Mouse (Mus musculus) embryonic facial prominence, embryonic 12.5 days (tissue): ENCODE data around the gene Gm17571. TPM values are rescaled to one million over a fixed set of nuclear protein-coding genes. Genes with fewer than 3 reads are reported as not detected.

ENCODE experiments used
- ATAC-seq: fragments of 200-750 bp; cut with Nextera tagmentation; 2 replicates; pipeline ENCODE4 v1.8.0; 2017; ENCODE audit not compliant: insufficient number of reproducible peaks, insufficient read depth, low FRiP score, low TSS enrichment
- H3K27ac ChIP-seq: fragments of 300-500 bp; sonication (generic); 2 replicates; pipeline ENCODE4 v1.5.1; 2016; ENCODE audit warnings: mild to moderate bottlenecking
- H3K27me3 ChIP-seq: fragments of 300-500 bp; sonication (generic); 2 replicates; pipeline ENCODE4 v1.6.1; 2016; ENCODE audit warnings: mild to moderate bottlenecking, moderate library complexity
- H3K36me3 ChIP-seq: fragments of 300-500 bp; sonication (generic); 2 replicates; pipeline ENCODE4 v1.6.1; 2016; ENCODE audit warnings: mild to moderate bottlenecking
- H3K4me1 ChIP-seq: fragments of 300-500 bp; sonication (generic); 2 replicates; pipeline ENCODE4 v1.6.1; 2016
- H3K4me2 ChIP-seq: fragments of 300-500 bp; sonication (generic); replicated peaks from 2 replicates; pipeline ENCODE4 v1.6.1; 2016; ENCODE audit warnings: mild to moderate bottlenecking, moderate library complexity
- H3K4me3 ChIP-seq: fragments of 300-500 bp; sonication (generic); 2 replicates; pipeline ENCODE4 v1.5.1; 2016; ENCODE audit warnings: mild to moderate bottlenecking
- H3K9ac ChIP-seq: fragments of 300-500 bp; sonication (generic); 2 replicates; pipeline ENCODE4 v1.6.1; 2016; ENCODE audit warnings: mild to moderate bottlenecking, moderate library complexity
- H3K9me3 ChIP-seq: fragments of 300-500 bp; sonication (generic); 2 replicates; pipeline ENCODE4 v1.6.1; 2016; ENCODE audit warnings: mild to moderate bottlenecking, moderate library complexity
- WGBS: fragments of 180-500 bp; shearing (Covaris S2); methylation state at CpG from one replicate; pipeline ENCODE4 v1.1.7; 2016; 5-methylcytosine and 5-hydroxymethylcytosine counted together
- polyA plus RNA-seq: library from polyadenylated mRNA; unstranded; fragments of >200 nt; fragmentation: Nextera tagmentation; extraction: Ambion mirVana; gene quantifications from 2 replicates; pipeline ENCODE4 v1.2.1, GENCODE M21; 2016

Gene Gm17571
- polyA plus RNA-seq, 1 experiment from 2014 or later, result not detected

DNA sequence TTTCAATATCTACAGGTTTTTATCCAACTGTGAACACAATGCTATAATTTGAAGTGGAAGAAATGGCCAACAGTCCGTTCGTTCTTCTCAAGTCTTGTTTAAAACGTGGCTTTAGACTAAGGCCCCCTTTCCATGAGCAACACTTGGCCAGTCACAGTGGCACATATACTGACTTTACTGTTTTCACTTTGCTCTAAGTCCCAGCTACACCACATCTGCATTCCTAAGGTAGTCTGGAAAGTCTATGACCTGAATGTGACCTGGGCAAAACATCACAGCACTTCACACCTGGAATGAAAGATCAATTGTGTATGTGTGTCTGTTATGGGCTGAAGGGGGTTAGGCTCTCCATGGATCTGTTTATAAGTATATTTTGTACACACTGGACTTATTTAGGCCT, 2.2 kb upstream of the Gm17571 start:
- H3K27ac ChIP-seq, result no peak overlapping the region
- no peaks in the 10 kb centered on the region for H3K27me3 ChIP-seq
- H3K4me1 ChIP-seq, result no peaks in the 10 kb centered on the region; the same call in 1 of the 2 replicates
- no peak for ATAC-seq
- no peak overlapping the region for H3K9ac ChIP-seq
- no peak overlapping the region for H3K4me2 ChIP-seq
- H3K4me3 ChIP-seq, result no peak overlapping the region
- no peaks in the 10 kb centered on the region for H3K36me3 ChIP-seq
- no peaks in the 10 kb centered on the region for H3K9me3 ChIP-seq
- WGBS, result 95% methylated on average over 3 of the region's 3 CpGs

DNA sequence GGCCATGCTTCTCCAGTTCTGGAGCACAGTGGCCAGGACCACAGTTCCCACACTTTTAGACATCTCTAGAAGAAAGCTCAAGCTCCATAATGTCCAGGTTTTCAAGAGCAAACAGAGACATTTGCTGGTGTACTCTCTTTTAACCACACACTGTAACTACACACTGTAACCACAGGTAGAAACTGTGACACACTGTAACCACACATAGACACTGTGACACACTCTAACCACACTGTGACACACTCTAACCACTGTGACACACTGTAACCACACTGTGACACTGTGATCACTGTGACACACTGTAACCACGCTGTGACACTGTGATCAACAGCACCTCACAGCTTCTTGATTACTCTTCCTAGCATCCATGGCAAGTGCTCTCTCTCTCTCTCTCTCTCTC, 317 bp downstream of the Gm17571 start:
- Histone ChIP-seq H3K9me3 (no peaks in the 10 kb centered on the region), H3K36me3 (no peaks in the 10 kb centered on the region), H3K4me2 (no peak overlapping the region), H3K4me1 (no peaks in the 10 kb centered on the region; the same call in 1 of the 2 replicates), H3K27ac (no peak overlapping the region), H3K27me3 (no peaks in the 10 kb centered on the region), H3K4me3 (no peak overlapping the region), H3K9ac (no peak overlapping the region)
- 84% methylated on average over 1 of the region's 1 CpGs for WGBS
- ATAC-seq, result no peak

DNA sequence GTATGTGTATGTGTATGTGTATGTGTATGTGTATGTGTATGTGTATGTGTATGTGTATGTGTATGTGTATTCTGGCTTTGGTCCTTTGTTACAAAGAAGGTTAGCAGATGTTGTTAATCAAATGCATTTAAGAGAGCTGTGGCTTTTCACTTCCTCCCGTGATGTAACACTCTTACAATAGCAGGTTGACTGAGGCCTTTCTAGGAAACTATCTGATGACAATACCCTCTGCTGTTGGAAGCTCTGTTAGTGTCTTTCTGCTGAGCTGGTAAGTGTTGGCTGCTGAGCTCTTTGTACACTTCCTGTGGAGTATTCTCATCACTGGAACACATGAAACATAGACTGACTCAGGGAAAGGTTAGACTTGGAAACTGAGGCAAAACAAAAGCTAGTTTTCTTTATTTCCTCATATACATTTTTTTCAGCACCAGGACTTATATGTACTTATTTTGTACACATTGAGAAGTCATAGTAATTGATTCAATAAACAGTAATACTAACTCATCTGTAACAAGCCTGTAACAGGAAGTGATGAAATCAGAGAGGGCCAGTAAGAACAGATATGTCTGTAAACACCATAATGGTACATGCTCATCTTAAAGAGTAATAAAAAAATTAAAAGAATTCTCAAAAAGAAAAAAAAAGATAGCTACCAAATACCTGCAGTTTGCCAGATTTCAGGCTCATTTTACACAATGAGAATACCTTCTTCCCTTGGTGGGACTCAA, 2.9 kb downstream of the Gm17571 start:
- H3K27me3 ChIP-seq, result no peaks in the 10 kb centered on the region
- no peak for ATAC-seq
- H3K4me3 ChIP-seq, result no peak overlapping the region
- no peaks in the 10 kb centered on the region for H3K36me3 ChIP-seq
- no peak overlapping the region for H3K9ac ChIP-seq
- H3K4me1 ChIP-seq, result no peaks in the 10 kb centered on the region; the same call in 1 of the 2 replicates
- H3K9me3 ChIP-seq, result no peaks in the 10 kb centered on the region
- 33% methylated on average over 1 of the region's 1 CpGs for WGBS
- no peak overlapping the region for H3K4me2 ChIP-seq
- H3K27ac ChIP-seq, result no peak overlapping the region

DNA sequence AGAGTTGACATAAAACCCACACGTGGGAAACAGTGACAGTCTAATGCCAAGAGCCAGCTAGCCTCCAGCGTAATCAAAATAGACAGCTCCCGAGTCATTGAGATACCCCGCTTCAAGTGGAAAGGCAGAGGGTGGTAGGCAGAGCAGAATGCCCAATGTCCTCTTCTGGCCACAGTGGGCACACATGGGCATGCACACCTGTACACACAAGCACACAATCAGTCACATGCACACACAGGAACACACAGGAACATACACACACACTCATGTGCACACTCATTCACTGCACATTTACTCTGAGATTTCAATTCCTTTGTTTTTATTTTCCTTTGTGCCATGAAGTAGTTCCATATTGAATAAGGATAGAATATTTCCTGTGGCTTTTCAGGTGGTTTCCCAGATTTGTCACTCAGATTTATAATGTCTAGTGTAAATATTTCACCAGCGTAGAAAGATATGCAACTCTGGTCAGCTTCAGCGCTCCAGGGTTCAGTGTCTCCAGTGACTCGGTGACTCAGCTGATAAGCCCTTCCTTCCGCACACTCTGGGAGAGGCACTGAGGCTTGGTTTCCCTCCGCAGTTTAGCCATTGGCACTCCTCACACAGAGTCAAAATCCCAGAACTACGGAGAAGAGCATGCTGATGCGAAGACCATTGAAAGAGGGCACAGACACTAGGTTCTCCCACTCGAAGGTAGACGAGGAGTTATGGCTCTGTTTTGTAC, 4.4 kb downstream of the Gm17571 start:
- Histone ChIP-seq H3K4me3 (no peak overlapping the region), H3K9ac (no peak overlapping the region), H3K36me3 (no peaks in the 10 kb centered on the region), H3K4me2 (no peak overlapping the region), H3K27me3 (no peaks in the 10 kb centered on the region), H3K9me3 (peaks cover 6% of the 10 kb centered on the region; the same call in 1 of the 2 replicates), H3K27ac (no peak overlapping the region), H3K4me1 (no peaks in the 10 kb centered on the region)
- ATAC-seq, result no peak
- WGBS, result 81% methylated on average over 13 of the region's 13 CpGs

DNA sequence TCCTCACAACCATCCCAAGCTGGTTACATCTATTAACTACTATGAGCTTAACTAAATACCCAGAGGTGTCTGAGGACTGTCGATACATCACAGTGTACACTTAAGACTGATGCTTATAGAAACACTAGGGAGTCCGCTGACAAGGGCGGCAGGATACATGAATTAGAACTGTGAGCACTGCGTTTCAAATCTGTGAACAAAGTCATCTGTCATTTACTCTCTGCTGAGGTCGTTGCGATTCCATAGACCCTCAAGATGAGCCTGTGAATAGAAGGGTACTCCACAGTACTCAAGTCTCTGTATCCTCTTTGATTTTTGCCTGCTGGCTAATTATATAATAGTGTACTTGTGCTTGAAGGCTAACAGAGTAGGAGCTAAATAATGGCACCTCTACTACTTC, 5.6 kb downstream of the Gm17571 start:
- Histone ChIP-seq H3K36me3 (no peaks in the 10 kb centered on the region), H3K4me1 (peaks cover 6% of the 10 kb centered on the region; the same call in 1 of the 2 replicates), H3K27ac (no peak overlapping the region), H3K9ac (no peak overlapping the region), H3K4me2 (no peak overlapping the region), H3K4me3 (no peak overlapping the region), H3K27me3 (no peaks in the 10 kb centered on the region), H3K9me3 (peaks cover 6% of the 10 kb centered on the region; the same call in 1 of the 2 replicates)
- no peak for ATAC-seq
- WGBS, result 85% methylated on average over 6 of the region's 6 CpGs

DNA sequence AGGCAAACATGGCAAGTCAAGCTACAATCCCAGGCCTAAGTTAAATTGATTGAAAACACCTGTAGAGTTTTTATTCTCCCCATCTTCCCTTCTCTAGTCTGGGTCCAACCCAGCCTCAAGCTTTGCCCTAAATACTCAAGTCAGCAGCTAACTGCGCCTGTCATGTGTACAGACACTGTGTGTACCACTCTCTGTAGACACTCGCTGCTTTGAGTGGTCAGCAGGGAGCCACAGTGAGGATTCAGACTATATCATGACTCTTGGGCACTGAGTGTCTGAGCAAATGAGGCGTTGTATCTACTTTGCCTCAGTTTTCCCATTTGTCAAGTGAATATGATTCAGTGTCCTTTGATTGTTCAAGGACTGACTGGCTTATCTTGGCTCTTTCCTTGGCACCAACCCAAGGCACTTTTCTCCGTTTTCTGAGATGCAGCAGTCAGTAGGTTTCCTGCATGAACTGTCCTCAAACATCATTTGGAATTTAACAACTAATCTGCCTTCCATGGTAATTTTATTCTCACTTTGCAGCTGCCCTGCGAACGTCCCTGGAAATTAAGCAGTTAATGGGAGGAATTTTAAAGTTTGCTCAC, 13.0 kb downstream of the Gm17571 start:
- Histone ChIP-seq H3K4me3 (no peak overlapping the region), H3K9me3 (peaks cover 6% of the 10 kb centered on the region; the same call in 1 of the 2 replicates), H3K4me1 (peaks cover 19% of the 10 kb centered on the region; the same call in 1 of the 2 replicates), H3K27me3 (no peaks in the 10 kb centered on the region), H3K27ac (no peak overlapping the region), H3K4me2 (no peak overlapping the region), H3K36me3 (no peaks in the 10 kb centered on the region), H3K9ac (no peak overlapping the region)
- no peak for ATAC-seq
- WGBS, result 78% methylated on average over 6 of the region's 6 CpGs

DNA sequence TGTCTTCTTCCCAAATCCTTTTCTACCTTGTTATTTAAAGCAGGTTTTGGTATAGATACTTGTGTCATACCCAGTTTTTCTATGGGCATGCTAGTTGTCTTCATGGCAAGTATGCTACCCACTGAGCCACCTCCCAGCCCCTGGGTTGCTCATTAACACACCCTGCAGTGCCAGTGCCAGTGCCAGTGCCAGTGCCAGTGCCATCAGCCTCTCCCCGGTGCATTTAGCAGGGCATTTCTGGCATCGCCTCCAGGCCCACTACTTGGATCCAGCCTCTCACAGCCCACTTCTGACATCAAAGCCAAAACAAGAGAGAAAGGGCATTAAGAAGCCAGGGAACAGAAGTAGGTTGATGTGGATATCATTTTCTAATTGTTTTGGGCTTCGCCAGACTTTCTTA, 14.9 kb downstream of the Gm17571 start:
- Histone ChIP-seq H3K27ac (no peak overlapping the region), H3K9ac (no peak overlapping the region), H3K9me3 (no peaks in the 10 kb centered on the region), H3K4me2 (no peak overlapping the region), H3K27me3 (no peaks in the 10 kb centered on the region), H3K36me3 (no peaks in the 10 kb centered on the region), H3K4me1 (peaks cover 24% of the 10 kb centered on the region; the same call in 1 of the 2 replicates), H3K4me3 (no peak overlapping the region)
- ATAC-seq, result no peak
- WGBS, result 94% methylated on average over 3 of the region's 3 CpGs

DNA sequence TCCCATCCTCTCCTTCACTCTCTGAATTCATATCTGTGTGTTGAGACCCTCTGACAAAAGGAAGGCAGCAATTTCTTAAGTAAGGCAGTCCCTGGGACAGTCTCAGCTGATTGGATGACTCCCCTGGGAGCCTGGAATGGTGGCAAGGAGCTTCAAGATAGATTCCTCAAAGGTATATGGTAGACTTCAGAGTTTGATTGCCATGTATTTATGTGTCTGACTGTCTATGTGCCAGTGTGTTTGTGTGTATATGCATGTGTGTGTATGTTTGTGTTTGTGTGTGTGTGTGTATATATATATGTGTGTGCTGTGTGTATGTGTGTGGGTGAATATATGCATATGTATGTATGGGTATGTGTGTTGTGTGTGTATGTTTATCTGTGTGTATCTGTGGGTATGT, 15.8 kb downstream of the Gm17571 start:
- H3K4me1 ChIP-seq, result peaks cover 27% of the 10 kb centered on the region
- no peaks in the 10 kb centered on the region for H3K36me3 ChIP-seq
- no peaks in the 10 kb centered on the region for H3K27me3 ChIP-seq
- no peak overlapping the region for H3K4me3 ChIP-seq
- H3K9ac ChIP-seq, result no peak overlapping the region
- H3K9me3 ChIP-seq, result no peaks in the 10 kb centered on the region
- H3K27ac ChIP-seq, result no peak overlapping the region
- H3K4me2 ChIP-seq, result no peak overlapping the region
- no peak for ATAC-seq

DNA sequence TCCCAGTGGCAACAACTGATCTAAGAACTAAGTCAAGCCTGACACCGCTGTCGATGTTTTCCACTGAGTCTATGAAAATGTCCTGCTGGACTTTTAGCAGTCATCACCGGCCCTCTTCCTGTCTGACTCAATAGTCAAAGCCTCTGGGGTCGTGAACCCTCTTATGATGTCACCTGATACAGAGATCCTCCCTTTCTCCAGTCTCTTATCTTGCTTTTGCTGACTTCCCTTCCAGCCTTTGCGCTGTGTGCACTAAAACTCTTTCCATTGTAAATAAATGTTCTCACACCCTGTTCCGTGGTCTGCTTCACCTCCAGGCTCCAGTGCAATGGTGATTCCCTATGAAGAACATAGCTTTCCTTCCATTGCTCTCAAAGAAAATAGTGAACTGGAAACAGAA, 16.3 kb downstream of the Gm17571 start:
- no peak overlapping the region for H3K27ac ChIP-seq
- H3K4me3 ChIP-seq, result no peak overlapping the region
- no peaks in the 10 kb centered on the region for H3K9me3 ChIP-seq
- no peak for ATAC-seq
- no peak overlapping the region for H3K9ac ChIP-seq
- no peak overlapping the region for H3K4me2 ChIP-seq
- 75% methylated on average over 6 of the region's 6 CpGs for WGBS
- H3K4me1 ChIP-seq, result peaks cover 28% of the 10 kb centered on the region
- H3K36me3 ChIP-seq, result no peaks in the 10 kb centered on the region
- H3K27me3 ChIP-seq, result no peaks in the 10 kb centered on the region

DNA sequence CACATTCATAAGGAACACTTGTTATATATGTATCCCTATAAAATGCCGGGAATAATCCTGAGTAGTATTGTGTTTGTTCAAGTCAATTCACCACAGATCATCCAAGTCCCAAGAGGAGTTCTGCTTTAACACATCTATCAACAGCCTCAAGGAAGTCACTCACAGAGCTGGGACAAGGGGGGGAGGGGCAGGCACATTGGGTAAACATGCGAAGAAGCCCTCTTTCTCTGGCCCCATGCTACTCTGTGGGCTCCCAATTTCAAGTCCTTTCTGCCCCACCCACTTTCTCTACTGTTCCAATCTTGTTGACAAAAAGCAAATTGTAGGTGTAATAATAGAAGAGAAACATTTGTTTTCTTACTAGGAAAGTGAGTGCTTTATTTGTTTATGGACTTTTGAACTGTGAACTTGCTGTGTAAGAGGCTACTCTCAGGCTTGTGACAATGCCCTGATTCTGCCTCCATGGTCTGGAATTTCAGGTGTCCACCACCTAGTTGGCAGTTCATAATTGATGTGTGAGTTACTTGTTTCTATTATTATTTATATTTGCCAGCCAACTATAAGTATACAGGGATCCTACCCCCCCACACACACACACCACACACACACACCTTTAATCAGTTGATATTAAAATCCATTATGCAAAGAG, 17.0 kb downstream of the Gm17571 start:
- H3K9me3 ChIP-seq, result no peaks in the 10 kb centered on the region
- H3K9ac ChIP-seq, result no peak overlapping the region
- no peak overlapping the region for H3K4me3 ChIP-seq
- no peak overlapping the region for H3K27ac ChIP-seq
- no peaks in the 10 kb centered on the region for H3K36me3 ChIP-seq
- ATAC-seq, result no peak
- H3K4me2 ChIP-seq, result no peak overlapping the region
- H3K27me3 ChIP-seq, result no peaks in the 10 kb centered on the region
- peaks cover 34% of the 10 kb centered on the region for H3K4me1 ChIP-seq
- WGBS, result 46% methylated on average over 2 of the region's 2 CpGs

DNA sequence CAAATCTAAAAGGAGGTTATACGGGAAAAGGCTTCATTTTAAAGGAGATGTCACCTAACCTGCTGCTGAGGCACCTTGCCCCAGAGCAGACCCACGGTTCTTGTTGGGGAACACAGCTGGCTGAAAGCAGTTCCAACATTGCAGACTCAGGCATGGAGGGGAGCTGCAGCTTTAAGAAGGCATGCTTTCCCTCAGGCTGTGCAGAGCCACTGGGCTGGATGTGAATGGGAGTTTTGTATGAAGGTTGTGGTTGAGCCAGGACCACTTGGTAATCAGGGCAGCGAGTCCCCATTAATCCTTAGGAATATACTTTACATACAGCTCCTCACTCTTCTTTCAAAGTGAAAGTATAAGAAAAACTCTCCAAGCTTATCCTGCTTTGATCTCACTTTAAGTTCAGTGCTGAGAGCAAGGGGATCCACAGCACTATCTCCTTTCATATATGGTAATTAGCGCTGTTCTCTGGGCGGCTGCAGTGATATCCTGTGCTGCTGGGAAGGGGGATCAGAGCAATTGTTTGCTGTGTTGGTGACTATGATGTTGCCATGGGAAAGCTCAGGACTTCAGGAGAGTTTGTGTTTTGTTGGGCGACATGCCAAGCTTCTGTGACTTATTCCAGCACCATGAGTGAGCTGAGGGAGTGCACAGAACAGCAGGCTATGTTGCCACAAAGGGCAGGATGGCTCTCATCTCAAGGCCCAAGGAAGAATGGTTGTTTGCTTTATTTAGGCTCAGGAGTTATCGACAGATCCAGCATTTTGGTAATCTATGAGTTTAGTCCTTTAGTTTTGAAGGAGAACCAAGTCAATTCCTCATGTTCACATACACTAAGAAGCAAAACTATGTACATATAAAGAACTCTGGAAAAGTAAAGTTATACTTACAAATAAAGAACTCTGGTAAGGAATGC, 21.3 kb downstream of the Gm17571 start:
- H3K27me3 ChIP-seq, result no peaks in the 10 kb centered on the region
- peak overlapping the region; percentile 74 for H3K27ac ChIP-seq
- peaks cover 30% of the 10 kb centered on the region for H3K4me1 ChIP-seq
- 23% methylated on average over 7 of the region's 7 CpGs for WGBS
- peak overlapping the region; percentile 25 for H3K4me2 ChIP-seq
- H3K36me3 ChIP-seq, result no peaks in the 10 kb centered on the region
- H3K9ac ChIP-seq, result no peak overlapping the region
- no peaks in the 10 kb centered on the region for H3K9me3 ChIP-seq
- no peak overlapping the region for H3K4me3 ChIP-seq
- ATAC-seq, result peak; percentile 89
